Mouse (Mus musculus): Measurements from ENCODE around the gene Sash1. TPM values are rescaled to one million over a fixed set of nuclear protein-coding genes. Genes with fewer than 3 reads are reported as not detected.
A peak's percentile ranks its signal among the peaks of the same experiment; 100 is the strongest.

The Sash1 gene
- polyA plus RNA-seq, 1 experiment = 4.7 TPM

DNA sequence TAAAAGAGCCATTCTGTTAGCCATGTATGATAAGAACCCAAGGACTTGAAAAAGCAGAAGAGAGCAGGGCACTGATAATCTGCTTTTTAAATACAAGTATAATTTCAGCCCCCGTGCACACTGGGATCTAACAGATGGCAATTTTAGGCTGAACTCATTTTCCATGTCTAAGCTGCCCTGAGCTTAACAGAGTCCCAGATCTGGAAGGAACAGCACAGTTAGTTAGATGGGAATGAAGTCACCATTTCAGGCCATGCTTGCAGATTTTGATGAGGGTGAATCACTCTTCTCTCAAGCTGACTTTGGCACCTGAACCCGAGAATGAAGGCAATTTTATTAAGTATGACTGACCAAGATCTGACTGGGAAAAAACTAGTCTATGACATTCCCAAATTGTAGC, 28.9 kb downstream of the Sash1 start:
- Histone ChIP-seq H3K4me3 (replicated peaks; ENCODE audit: control insufficient read depth, low read depth, low read length) (no peak overlapping the region), H3K4me1 (ENCODE audit: control insufficient read depth, insufficient read depth, low read length) (no peaks in the 10 kb centered on the region), H3K27ac (ENCODE audit: control insufficient read depth, insufficient read depth, low read depth, low read length, poor library complexity) (no peak overlapping the region)
- 71% methylated on average over 2 of the region's 2 CpGs for WGBS
- TF ChIP-seq POLR2A (IDR thresholded peaks at IDR 0.05; ENCODE audit: borderline replicate concordance, control insufficient read depth, low read depth, low read length) = no peak
- no peak for TF ChIP-seq CTCF (IDR thresholded peaks at IDR 0.05; ENCODE audit: control insufficient read depth, insufficient read depth, low read length)

GRCm38 (mm10) chr10:8853326-8853725, 32.5 kb downstream of the Sash1 start:
- TF ChIP-seq CTCF (IDR thresholded peaks at IDR 0.05; ENCODE audit: control insufficient read depth, insufficient read depth, low read length) (no peak), POLR2A (IDR thresholded peaks at IDR 0.05; ENCODE audit: borderline replicate concordance, control insufficient read depth, low read depth, low read length) (no peak)
- Histone ChIP-seq H3K27ac (ENCODE audit: control insufficient read depth, insufficient read depth, low read depth, low read length, poor library complexity) (no peak overlapping the region), H3K4me1 (ENCODE audit: control insufficient read depth, insufficient read depth, low read length) (no peaks in the 10 kb centered on the region; the same call in 1 of the 2 replicates), H3K4me3 (replicated peaks; ENCODE audit: control insufficient read depth, low read depth, low read length) (no peak overlapping the region)
- WGBS = 89% methylated on average over 7 of the region's 7 CpGs

DNA sequence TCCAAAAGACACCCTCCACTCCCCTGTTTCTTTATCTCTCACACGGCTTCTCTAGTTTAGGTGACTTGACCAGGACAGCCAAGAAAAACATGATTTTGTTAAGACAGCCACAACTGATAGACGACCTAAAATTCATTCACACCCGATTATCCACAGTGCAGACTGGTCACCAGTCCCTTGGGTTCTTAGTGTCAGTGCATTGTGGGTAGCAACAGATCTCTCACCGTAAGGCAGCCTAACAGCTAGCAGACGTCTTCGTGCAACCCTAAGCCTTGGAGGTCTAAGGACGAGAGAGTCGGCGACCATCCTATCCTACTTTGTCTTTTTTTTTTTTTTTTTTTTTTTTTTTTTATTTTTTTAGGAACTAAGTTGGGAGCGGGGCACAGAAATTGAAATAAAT, 34.2 kb downstream of the Sash1 start:
- H3K4me3 ChIP-seq (replicated peaks; ENCODE audit: control insufficient read depth, low read depth, low read length) = no peak overlapping the region
- TF ChIP-seq POLR2A (IDR thresholded peaks at IDR 0.05; ENCODE audit: borderline replicate concordance, control insufficient read depth, low read depth, low read length) (no peak), CTCF (IDR thresholded peaks at IDR 0.05; ENCODE audit: control insufficient read depth, insufficient read depth, low read length) (no peak)
- no peak overlapping the region for H3K27ac ChIP-seq (ENCODE audit: control insufficient read depth, insufficient read depth, low read depth, low read length, poor library complexity)
- 87% methylated on average over 10 of the region's 10 CpGs for WGBS
- no peaks in the 10 kb centered on the region; the same call in 1 of the 2 replicates for H3K4me1 ChIP-seq (ENCODE audit: control insufficient read depth, insufficient read depth, low read length)

DNA sequence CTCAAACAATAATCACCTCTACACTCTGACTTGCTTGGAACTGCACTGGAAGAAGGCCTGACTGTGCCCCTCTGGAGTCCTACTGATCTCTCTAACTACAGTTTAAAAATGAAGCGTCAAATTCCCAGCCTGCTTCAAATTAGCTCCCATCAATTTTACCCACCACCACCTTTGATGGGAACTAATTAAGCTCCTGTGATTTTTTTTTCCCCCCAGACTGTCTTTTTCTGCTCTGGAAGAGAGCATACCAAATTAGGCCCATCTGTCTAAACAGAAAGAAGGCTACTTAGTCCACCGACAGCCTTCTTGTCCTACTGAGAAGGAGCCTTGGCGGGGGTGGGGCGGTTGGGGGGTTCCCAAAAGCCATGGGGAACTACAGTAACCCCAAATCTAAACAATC, 37.9 kb downstream of the Sash1 start:
- 86% methylated on average over 4 of the region's 4 CpGs for WGBS
- Histone ChIP-seq H3K4me1 (ENCODE audit: control insufficient read depth, insufficient read depth, low read length) (no peaks in the 10 kb centered on the region; the same call in 1 of the 2 replicates), H3K4me3 (replicated peaks; ENCODE audit: control insufficient read depth, low read depth, low read length) (no peak overlapping the region), H3K27ac (ENCODE audit: control insufficient read depth, insufficient read depth, low read depth, low read length, poor library complexity) (no peak overlapping the region)
- no peak for TF ChIP-seq CTCF (IDR thresholded peaks at IDR 0.05; ENCODE audit: control insufficient read depth, insufficient read depth, low read length)
- no peak for TF ChIP-seq POLR2A (IDR thresholded peaks at IDR 0.05; ENCODE audit: borderline replicate concordance, control insufficient read depth, low read depth, low read length)

DNA sequence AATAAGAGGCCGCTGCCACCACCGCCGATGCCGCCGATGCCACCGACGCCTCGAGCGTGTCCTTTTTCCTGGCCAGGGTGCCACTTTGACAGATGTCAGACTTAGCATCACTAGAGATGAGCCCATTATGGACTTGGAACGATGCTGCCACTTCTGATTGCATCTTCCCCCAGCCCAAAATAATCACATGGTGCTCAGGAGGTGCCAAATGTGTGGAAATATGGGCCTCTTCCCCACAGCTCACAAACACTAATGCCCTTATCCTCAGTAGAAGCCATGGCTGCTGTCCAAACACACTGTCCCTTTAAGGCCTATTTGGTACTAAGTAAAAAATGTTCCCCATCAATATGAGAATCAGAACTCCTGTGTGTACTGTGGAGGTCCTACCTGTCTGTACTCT, 39.6 kb downstream of the Sash1 start:
- no peak overlapping the region for H3K4me3 ChIP-seq (replicated peaks; ENCODE audit: control insufficient read depth, low read depth, low read length)
- H3K4me1 ChIP-seq (ENCODE audit: control insufficient read depth, insufficient read depth, low read length) = no peaks in the 10 kb centered on the region; the same call in 1 of the 2 replicates
- no peak for TF ChIP-seq CTCF (IDR thresholded peaks at IDR 0.05; ENCODE audit: control insufficient read depth, insufficient read depth, low read length)
- TF ChIP-seq POLR2A (IDR thresholded peaks at IDR 0.05; ENCODE audit: borderline replicate concordance, control insufficient read depth, low read depth, low read length) = no peak
- 89% methylated on average over 10 of the region's 10 CpGs for WGBS
- H3K27ac ChIP-seq (ENCODE audit: control insufficient read depth, insufficient read depth, low read depth, low read length, poor library complexity) = no peak overlapping the region

- TF ChIP-seq POLR2A (IDR thresholded peaks at IDR 0.05; ENCODE audit: borderline replicate concordance, control insufficient read depth, low read depth, low read length) (no peak), CTCF (IDR thresholded peaks at IDR 0.05; ENCODE audit: control insufficient read depth, insufficient read depth, low read length) (no peak)
- 60% methylated on average over 2 of the region's 2 CpGs for WGBS
- H3K27ac ChIP-seq (ENCODE audit: control insufficient read depth, insufficient read depth, low read depth, low read length, poor library complexity) = no peak overlapping the region
Measured at GRCm38 (mm10) chr10:8845230-8845770, 40.6 kb downstream of the Sash1 start.

DNA sequence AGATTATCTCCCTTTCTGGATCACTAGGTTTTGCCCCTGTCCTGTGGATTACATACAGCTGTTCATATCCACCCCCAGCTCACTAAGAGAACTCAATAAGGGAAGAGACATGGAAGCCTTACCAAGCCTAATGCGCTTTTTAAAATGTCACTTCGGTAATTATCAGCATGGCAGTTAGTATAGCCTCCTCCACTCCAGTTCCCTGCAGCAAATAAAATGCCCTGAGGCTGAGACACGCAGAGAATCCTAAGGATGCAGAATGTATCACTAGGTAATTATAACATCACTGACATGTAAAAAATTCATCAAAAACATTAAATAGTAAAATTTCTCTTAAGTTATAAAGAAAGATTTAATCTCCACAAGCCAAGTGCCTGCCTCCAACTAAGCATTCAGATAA, 45.9 kb downstream of the Sash1 start:
- TF ChIP-seq CTCF (IDR thresholded peaks at IDR 0.05; ENCODE audit: control insufficient read depth, insufficient read depth, low read length) (no peak), POLR2A (IDR thresholded peaks at IDR 0.05; ENCODE audit: borderline replicate concordance, control insufficient read depth, low read depth, low read length) (no peak)
- WGBS = 90% methylated on average over 3 of the region's 3 CpGs
- Histone ChIP-seq H3K27ac (ENCODE audit: control insufficient read depth, insufficient read depth, low read depth, low read length, poor library complexity) (no peak overlapping the region), H3K4me3 (replicated peaks; ENCODE audit: control insufficient read depth, low read depth, low read length) (no peak overlapping the region), H3K4me1 (ENCODE audit: control insufficient read depth, insufficient read depth, low read length) (no peaks in the 10 kb centered on the region; the same call in 1 of the 2 replicates)

More at GRCm38 (mm10) chr10:8845230-8845770, 40.6 kb downstream of the Sash1 start:
- H3K4me1 ChIP-seq (ENCODE audit: control insufficient read depth, insufficient read depth, low read length) = no peaks in the 10 kb centered on the region; the same call in 1 of the 2 replicates
- no peak overlapping the region for H3K4me3 ChIP-seq (replicated peaks; ENCODE audit: control insufficient read depth, low read depth, low read length)

DNA sequence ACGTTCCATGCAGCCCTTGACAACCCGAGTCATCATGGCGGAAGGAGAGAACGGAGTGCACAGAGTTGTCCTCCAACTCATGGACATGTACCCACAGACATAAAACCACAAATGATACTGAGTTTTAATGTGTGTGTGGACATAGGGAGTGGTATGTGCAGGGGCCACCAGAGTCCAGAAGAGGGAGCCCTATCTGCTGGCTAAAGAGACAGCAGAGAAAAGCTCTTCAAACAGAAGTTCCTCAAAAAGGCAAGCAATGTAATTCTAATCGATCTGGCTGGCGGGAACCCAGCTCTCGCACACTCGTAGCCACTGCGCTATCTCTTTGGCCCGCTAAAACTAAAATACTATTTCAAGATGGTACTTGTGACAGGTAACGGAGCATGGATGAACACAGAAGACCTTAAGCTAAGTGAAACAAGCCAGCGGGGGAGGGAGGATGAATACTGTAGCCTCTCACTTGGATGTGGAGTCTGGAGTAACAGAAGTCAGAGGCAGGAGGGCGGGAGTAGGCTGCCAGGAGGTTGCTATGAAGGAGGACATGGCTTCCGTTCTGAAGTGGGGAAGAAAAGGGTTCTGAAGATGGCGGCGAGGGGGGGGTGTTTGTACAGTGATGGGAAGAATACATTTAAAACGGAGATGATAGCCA, 51.9 kb downstream of the Sash1 start:
- no peak overlapping the region for H3K27ac ChIP-seq (ENCODE audit: control insufficient read depth, insufficient read depth, low read depth, low read length, poor library complexity)

More for the DNA sequence above, 51.9 kb downstream of the Sash1 start:
- 57% methylated on average over 17 of the region's 17 CpGs for WGBS
- 0 out of 2 replicates have a peak, but pooled peaks have one; percentile 26 for TF ChIP-seq CTCF (IDR thresholded peaks at IDR 0.05; ENCODE audit: control insufficient read depth, insufficient read depth, low read length)
- TF ChIP-seq POLR2A (IDR thresholded peaks at IDR 0.05; ENCODE audit: borderline replicate concordance, control insufficient read depth, low read depth, low read length) = no peak
- no peaks in the 10 kb centered on the region; the same call in 1 of the 2 replicates for H3K4me1 ChIP-seq (ENCODE audit: control insufficient read depth, insufficient read depth, low read length)
- H3K4me3 ChIP-seq (replicated peaks; ENCODE audit: control insufficient read depth, low read depth, low read length) = no peak overlapping the region

Measured in bone marrow, adult 2 months (tissue).